In the genomic region with DNA sequence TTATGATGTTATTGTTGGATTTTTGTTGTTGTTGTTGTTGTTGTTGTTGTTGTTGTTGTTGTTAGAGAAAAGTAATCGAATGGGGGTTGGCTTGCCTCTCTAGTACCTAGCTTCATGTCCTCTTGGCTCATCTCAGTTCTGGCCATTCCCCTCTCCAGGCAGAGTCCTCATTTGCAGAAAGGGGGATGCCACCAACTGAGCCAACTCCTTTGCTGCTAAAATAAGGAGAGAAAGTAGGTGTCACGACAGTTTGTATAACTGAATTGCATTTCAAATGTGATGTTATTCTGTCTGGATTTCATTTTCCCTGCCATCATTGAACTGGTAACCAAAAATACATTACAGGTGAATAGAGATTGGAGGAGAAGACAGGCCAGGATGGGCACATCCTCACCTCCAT, we compare ENCODE assay signal across 19 mouse cellular contexts.
"Had no signal": no experiment of that assay in that cellular context is flagged by ENCODE, and none has a peak within 500 bp of the region (broad histone marks: within the 10 kb centered on the region; RNA-seq: fewer than 3 reads in every experiment).

No protein-coding gene starts in this region.

- ATAC-seq: midbrain, embryonic 16.5 days had no signal

- DNase-seq: lung, adult 18-20 months; lung, embryonic 14.5 days; lung, postnatal 10 days; lung, postnatal 4 days; midbrain, embryonic 14.5 days; retina, postnatal 1 day; right cerebral cortex, adult 18-20 months; right cerebral cortex, postnatal 25 days; right cerebral cortex, postnatal 4 days; spleen, adult 18-20 months; thymus, adult 18-20 months; thymus, postnatal 14 days; thymus, postnatal 36 days had no signal

- H3K27ac ChIP-seq: midbrain, embryonic 10.5 days; midbrain, embryonic 12.5 days; neural tube, embryonic 13.5 days; neural tube, embryonic 15.5 days had no signal

- H3K4me3 ChIP-seq: midbrain, embryonic 10.5 days; midbrain, embryonic 12.5 days; myocyte; neural tube, embryonic 13.5 days; neural tube, embryonic 15.5 days had no signal
